Mouse (Mus musculus): Measurements from ENCODE around the gene Fam90a1a.

GRCm38 (mm10) chr8:21947311-21948017 lies 11.1 kb upstream of the Fam90a1a start:
- TF ChIP-seq EP300 (optimal IDR thresholded peaks at IDR 0.05) (no peak), CTCF (IDR thresholded peaks at IDR 0.05; ENCODE audit: low read depth) (no peak)

Data from stomach, postnatal 0 days (tissue).